Mouse (Mus musculus) neutrophil, adult 65 days (primary cell): Measurements from ENCODE around the gene Abi2. TPM values are rescaled to one million over a fixed set of nuclear protein-coding genes. Genes with fewer than 3 reads are reported as not detected.

Source experiments
- total RNA-seq: library from RNA; stranded (reverse); gene quantifications from 2 replicates; pipeline ENCODE4 v1.2.4, GENCODE M21; 2023

Abi2 gene
- 4.6 and 5.6 TPM in 2 replicates for total RNA-seq

DNA sequence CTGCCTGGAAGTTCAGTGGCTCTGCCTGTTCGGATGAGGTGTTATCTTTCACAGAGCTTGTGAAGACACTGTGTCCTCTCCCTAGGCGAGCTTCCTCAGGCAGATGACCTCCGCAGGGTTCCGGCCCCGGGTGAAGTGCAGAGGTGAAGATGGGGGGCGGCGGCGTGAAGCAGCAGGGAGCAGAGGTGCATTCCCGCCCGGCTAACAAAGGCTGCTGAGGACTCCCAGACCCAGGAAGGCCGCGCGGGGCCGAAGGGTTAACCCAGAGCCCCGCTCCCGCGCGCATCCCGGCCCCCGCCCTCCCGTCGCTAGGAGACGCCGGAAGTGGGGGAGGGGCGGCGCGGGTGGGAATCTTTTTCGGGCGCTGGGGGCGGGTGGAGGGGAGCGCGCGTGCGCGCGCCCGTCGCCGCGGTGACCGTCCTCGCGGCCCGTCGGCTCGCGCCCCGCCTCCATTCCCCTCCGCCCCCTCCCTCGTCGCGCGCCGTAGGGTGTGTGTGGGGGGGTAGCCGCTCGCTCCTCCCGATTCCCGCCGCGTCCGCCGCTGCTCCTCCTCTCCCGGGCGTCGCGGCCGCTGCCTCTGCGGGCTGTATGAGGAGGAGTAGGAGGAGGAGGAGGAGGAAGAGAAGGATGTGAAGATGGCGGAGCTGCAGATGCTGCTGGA is at the start of gene Abi2:
Abi2 (plus strand) TSS at position 452 of the 661 bp plus-strand sequence.

Other genes starting within 250 kb of the Abi2 start
- gene Nbeal1, start 229.0 kb upstream of the Abi2 start, total RNA-seq = 13.6 and 17.0 TPM in 2 replicates
- gene Cyp20a1, start 66.3 kb upstream of the Abi2 start, total RNA-seq = 6.3 and 8.5 TPM in 2 replicates
- gene Raph1, start 157.5 kb downstream of the Abi2 start, total RNA-seq = 12.7 and 16.7 TPM in 2 replicates